Mouse (Mus musculus) cerebellum, adult 9-10 months (tissue): ENCODE results near the gene Fndc3b.
"Not testable (repeated sequence)": the region's sequence is repeated elsewhere in the genome, so short reads cannot be mapped to it uniquely, and the experiment has no call there.

Experiments used
- DNase-seq: peaks from one replicate; pipeline ENCODE4 v3.0.0; 2022

Fndc3b gene

GRCm38 (mm10) chr3:27454402-27455195, 256.5 kb downstream of the Fndc3b start:
- no peak for DNase-seq

- no peak for DNase-seq
Observed at GRCm38 (mm10) chr3:27453453-27454098, 257.5 kb downstream of the Fndc3b start.

- DNase-seq = no peak
Observed at GRCm38 (mm10) chr3:27449447-27449846, 261.7 kb downstream of the Fndc3b start.

GRCm38 (mm10) chr3:27448367-27448766, 262.7 kb downstream of the Fndc3b start:
- DNase-seq = no peak

- no peak for DNase-seq
Observed at GRCm38 (mm10) chr3:27439704-27440103, 271.4 kb downstream of the Fndc3b start.

- DNase-seq = no peak
Observed at GRCm38 (mm10) chr3:27435096-27435620, 275.9 kb downstream of the Fndc3b start.

GRCm38 (mm10) chr3:27432981-27433380, 278.1 kb downstream of the Fndc3b start:
- DNase-seq = no peak

GRCm38 (mm10) chr3:27430621-27431263, 280.4 kb downstream of the Fndc3b start:
- DNase-seq = peak; percentile 19

- no peak for DNase-seq
Observed at GRCm38 (mm10) chr3:27427406-27427805, 283.7 kb downstream of the Fndc3b start.

GRCm38 (mm10) chr3:27424049-27424667, 286.9 kb downstream of the Fndc3b start:
- no peak for DNase-seq

GRCm38 (mm10) chr3:27422521-27422920, 288.6 kb downstream of the Fndc3b start:
- DNase-seq = no peak

GRCm38 (mm10) chr3:27421980-27422379, 289.1 kb downstream of the Fndc3b start:
- no peak for DNase-seq

GRCm38 (mm10) chr3:27418602-27419001, 292.5 kb downstream of the Fndc3b start:
- no peak for DNase-seq

- DNase-seq = no peak
Observed at GRCm38 (mm10) chr3:27416786-27417185, 294.3 kb downstream of the Fndc3b start.

GRCm38 (mm10) chr3:27413566-27413965, 297.5 kb downstream of the Fndc3b start:
- DNase-seq = no peak

- no peak for DNase-seq
Observed at GRCm38 (mm10) chr3:27411286-27411685, 299.8 kb downstream of the Fndc3b start.

GRCm38 (mm10) chr3:27408564-27408963, 302.5 kb downstream of the Fndc3b start:
- DNase-seq = no peak

- DNase-seq = no peak
Observed at GRCm38 (mm10) chr3:27406440-27406839, 304.7 kb downstream of the Fndc3b start.

- DNase-seq = not testable (repeated sequence)
Observed at GRCm38 (mm10) chr3:27400996-27401395, 310.1 kb downstream of the Fndc3b start.

- DNase-seq = no peak
Observed at GRCm38 (mm10) chr3:27389923-27390322, 321.2 kb downstream of the Fndc3b start.

- no peak for DNase-seq
Observed at GRCm38 (mm10) chr3:27384836-27385235, 326.3 kb downstream of the Fndc3b start.

GRCm38 (mm10) chr3:27377935-27378334, 333.2 kb downstream of the Fndc3b start:
- DNase-seq = no peak

- no peak for DNase-seq
Observed at GRCm38 (mm10) chr3:27374396-27374795, 336.7 kb downstream of the Fndc3b start.
